Mouse (Mus musculus) bone marrow, adult 2 months (tissue): Measurements from ENCODE around the gene Cdhr3.

ENCODE experiments used
- CTCF ChIP-seq: fragments of 200-500 bp; IDR thresholded peaks from 2 replicates; pipeline ENCODE4 v1.5.1; 2011; ENCODE audit warnings: low read length, control low read depth; ENCODE audit not compliant: control insufficient read depth, insufficient read depth
- POLR2A ChIP-seq: fragments of 200-500 bp; IDR thresholded peaks from 2 replicates; pipeline ENCODE4 v1.6.1; 2011; ENCODE audit warnings: low read depth, mild to moderate bottlenecking, control low read depth, low read length, borderline replicate concordance; ENCODE audit not compliant: control insufficient read depth

DNA sequence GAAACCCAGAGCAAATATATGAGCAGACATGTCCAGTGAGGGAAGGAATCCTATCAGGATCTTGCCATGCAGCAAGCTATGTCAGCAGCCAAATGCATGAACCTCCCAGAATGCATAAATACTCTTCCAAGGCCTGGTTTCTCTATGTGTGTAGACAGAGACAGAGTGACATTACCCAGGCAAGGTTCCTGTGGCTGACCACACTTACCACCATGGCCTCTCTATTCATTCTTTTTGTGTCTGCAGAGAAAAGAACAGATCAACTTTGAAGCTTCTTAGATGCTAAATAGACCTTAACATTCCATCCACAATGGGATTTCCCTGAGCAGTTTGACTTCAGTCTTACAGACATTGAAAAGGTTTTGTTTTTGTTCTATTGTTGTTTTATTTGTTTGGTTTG is 54.0 kb downstream of the Cdhr3 start:
- TF ChIP-seq POLR2A (no peak), CTCF (no peak)
